Comparison of ENCODE assay signal across 9 mouse cellular contexts in genomic region chr15:101176795-101177691, GRCm38 (mm10). TPM values are rescaled to one million over a fixed set of nuclear protein-coding genes. Genes with fewer than 3 reads are reported as not detected.
DNase-seq lines count a peak whose midpoint lies in the region; ATAC-seq and TF ChIP-seq lines count a peak whose summit lies in the region.
"Had no signal": no experiment of that assay in that cellular context is flagged by ENCODE, and none has a peak within 500 bp of the region (broad histone marks: within the 10 kb centered on the region; RNA-seq: fewer than 3 reads in every experiment).

No protein-coding gene starts in this region.

- peaks cover 67% of the 10 kb centered on the region for H3K4me1 ChIP-seq in forebrain, embryonic 12.5 days
- H3K4me1 ChIP-seq in forebrain, embryonic 10.5 days, result peaks cover 77% of the 10 kb centered on the region
- peaks cover 53% of the 10 kb centered on the region for H3K4me1 ChIP-seq in lung, adult 2 months (ENCODE audit: control insufficient read depth, insufficient read depth, low read length)
- H3K4me1 ChIP-seq in stomach, embryonic 16.5 days (ENCODE audit: control insufficient read depth, insufficient read depth, low read length), result peaks cover 56% of the 10 kb centered on the region

- 0 out of 2 replicates have a peak overlapping the region, but pooled peaks have one; percentile 29 for H3K9ac ChIP-seq in forebrain, embryonic 12.5 days
- peak overlapping the region; percentile 15; the same call in 1 of the 2 replicates for H3K9ac ChIP-seq in stomach, embryonic 16.5 days (ENCODE audit: low read length)

- peak overlapping the region; percentile 91 for H3K4me2 ChIP-seq in forebrain, embryonic 12.5 days
- H3K4me2 ChIP-seq in stomach, embryonic 16.5 days (ENCODE audit: low read depth, low read length), result peak overlapping the region; percentile 85

- WGBS in forebrain, embryonic 12.5 days, result 76% methylated on average over 8 of the region's 8 CpGs
- WGBS in forebrain, embryonic 10.5 days, result 74% methylated on average over 8 of the region's 8 CpGs
- 47% methylated on average over 8 of the region's 8 CpGs for WGBS in lung, adult 2 months
- WGBS in stomach, embryonic 16.5 days, result 52% methylated on average over 8 of the region's 8 CpGs

- no peak for TF ChIP-seq CTCF in lung, adult 2 months (IDR thresholded peaks at IDR 0.05; ENCODE audit: insufficient read depth, low read length)

- no peak for TF ChIP-seq POLR2A in lung, adult 2 months (IDR thresholded peaks at IDR 0.05; ENCODE audit: borderline replicate concordance, extremely low read depth, low read depth, low read length)

- no peak for ATAC-seq in forebrain, embryonic 12.5 days (ENCODE audit: low FRiP score)
- peak; percentile 19; the same call in 1 of the 2 replicates for ATAC-seq in stomach, embryonic 16.5 days (ENCODE audit: insufficient read depth, low FRiP score)

- peaks cover 7% of the 10 kb centered on the region for H3K27me3 ChIP-seq in forebrain, embryonic 12.5 days
- H3K27me3 ChIP-seq in forebrain, embryonic 10.5 days (ENCODE audit: poor library complexity, severe bottlenecking), result peaks cover 15% of the 10 kb centered on the region
- H3K27me3 ChIP-seq in stomach, embryonic 16.5 days (ENCODE audit: control insufficient read depth, insufficient read depth, low read length), result no peaks in the 10 kb centered on the region

- no peak for DNase-seq in forebrain, embryonic 10.5 days (ENCODE audit: extremely low spot score, low spot score)
- peak; percentile 59 for DNase-seq in lung, postnatal 36 days
- DNase-seq in lung, adult 2 months, result no peak
- peak; percentile 38 for DNase-seq in liver
- no peak for DNase-seq in adrenal gland, adult 2 months
- DNase-seq in right cerebral cortex, adult 18-20 months, result no peak

- no peak overlapping the region for H3K4me3 ChIP-seq in forebrain, embryonic 12.5 days (replicated peaks)
- no peak overlapping the region; the same call in 1 of the 2 replicates for H3K4me3 ChIP-seq in forebrain, embryonic 10.5 days
- H3K4me3 ChIP-seq in lung, adult 2 months (replicated peaks; ENCODE audit: extremely low read depth, low read depth, low read length), result no peak overlapping the region
- peak overlapping the region; percentile 83; the same call in 1 of the 2 replicates for H3K4me3 ChIP-seq in stomach, embryonic 16.5 days (replicated peaks; ENCODE audit: low read length)

- H3K27ac ChIP-seq in forebrain, embryonic 12.5 days, result 0 out of 2 replicates have a peak overlapping the region, but pooled peaks have one; percentile 14
- H3K27ac ChIP-seq in forebrain, embryonic 10.5 days, result no peak overlapping the region
- peak overlapping the region; percentile 87 for H3K27ac ChIP-seq in stomach, embryonic 16.5 days (ENCODE audit: low read length)
- H3K27ac ChIP-seq: macrophage had no signal

- H3K36me3 ChIP-seq in forebrain, embryonic 12.5 days (replicated peaks), result no peaks in the 10 kb centered on the region
- no peaks in the 10 kb centered on the region; the same call in 1 of the 2 replicates for H3K36me3 ChIP-seq in forebrain, embryonic 10.5 days (replicated peaks)
- H3K36me3 ChIP-seq in stomach, embryonic 16.5 days (ENCODE audit: control insufficient read depth, insufficient read depth, low read length), result no peaks in the 10 kb centered on the region

- no peaks in the 10 kb centered on the region for H3K9me3 ChIP-seq in forebrain, embryonic 12.5 days
- H3K9me3 ChIP-seq in forebrain, embryonic 10.5 days, result no peaks in the 10 kb centered on the region
- no peaks in the 10 kb centered on the region for H3K9me3 ChIP-seq in stomach, embryonic 16.5 days (replicated peaks; ENCODE audit: control insufficient read depth, low read length)

RNA-seq across cellular contexts. Expression of gene Acvr1b, which starts 3.2 kb away (rescaled TPM):
- polyA plus RNA-seq in forebrain, embryonic 12.5 days (2016; fragmentation: Nextera tagmentation; extraction: Ambion mirVana), result 14.5 and 18.4 TPM in 2 replicates
- 5.8 TPM in 2 replicates for polyA plus RNA-seq in forebrain, embryonic 10.5 days (2016; fragmentation: Nextera tagmentation; extraction: Ambion mirVana)
- 45.8 and 57.2 TPM in 2 replicates for polyA plus RNA-seq in lung, adult 2 months (2012; rRNA removed)
- polyA plus RNA-seq in stomach, embryonic 16.5 days (2015; fragmentation: Nextera tagmentation; extraction: Ambion mirVana), result 11.6 and 12.1 TPM in 2 replicates
- 10 to 100 TPM in 1 of 2 experiments, 1 to 10 TPM in 1; 5.2 to 10.0 TPM for total RNA-seq in adrenal gland, adult 2 months (2021)
- 10.1 and 11.2 TPM in 2 replicates for polyA plus RNA-seq in adrenal gland, adult 2 months (2012; rRNA removed)

RNA-seq across cellular contexts. Expression of gene Grasp, which starts 46.9 kb away (rescaled TPM):
- 4.1 and 4.7 TPM in 2 replicates for polyA plus RNA-seq in forebrain, embryonic 12.5 days (2016; fragmentation: Nextera tagmentation; extraction: Ambion mirVana)
- polyA plus RNA-seq in forebrain, embryonic 10.5 days (2016; fragmentation: Nextera tagmentation; extraction: Ambion mirVana), result 2.6 and 4.1 TPM in 2 replicates
- 36.6 and 58.8 TPM in 2 replicates for polyA plus RNA-seq in lung, adult 2 months (2012; rRNA removed)
- 2.1 and 2.7 TPM in 2 replicates for polyA plus RNA-seq in stomach, embryonic 16.5 days (2015; fragmentation: Nextera tagmentation; extraction: Ambion mirVana)
- 10 to 100 TPM; 16.4 to 21.0 TPM for total RNA-seq in adrenal gland, adult 2 months (2021)
- 53.0 and 60.3 TPM in 2 replicates for polyA plus RNA-seq in adrenal gland, adult 2 months (2012; rRNA removed)

RNA-seq across cellular contexts. Expression of gene Acvrl1, which starts 48.7 kb away (rescaled TPM):
- polyA plus RNA-seq in forebrain, embryonic 12.5 days (2016; fragmentation: Nextera tagmentation; extraction: Ambion mirVana), result 6.4 and 6.5 TPM in 2 replicates
- polyA plus RNA-seq in forebrain, embryonic 10.5 days (2016; fragmentation: Nextera tagmentation; extraction: Ambion mirVana), result 8.0 and 8.1 TPM in 2 replicates
- polyA plus RNA-seq in lung, adult 2 months (2012; rRNA removed), result 672 and 695 TPM in 2 replicates
- polyA plus RNA-seq in stomach, embryonic 16.5 days (2015; fragmentation: Nextera tagmentation; extraction: Ambion mirVana), result 34.9 and 39.3 TPM in 2 replicates
- total RNA-seq in adrenal gland, adult 2 months (2021), result 10 to 100 TPM; 15.0 to 22.6 TPM
- polyA plus RNA-seq in adrenal gland, adult 2 months (2012; rRNA removed), result 20.9 and 23.3 TPM in 2 replicates

Comparison
In these comparisons a context has a peak if more than half of its experiments do, and no peak if none do; other contexts are left out.
1. DNase-seq: peak in lung, postnatal 36 days (single experiment) and liver (single experiment); none in forebrain, embryonic 10.5 days (single experiment), lung, adult 2 months (single experiment), adrenal gland, adult 2 months (single experiment) and right cerebral cortex, adult 18-20 months (single experiment).
2. RNA of gene Acvrl1, which starts 48.7 kb away (polyA plus RNA-seq): 672 to 695 TPM in lung, adult 2 months; 34.9 to 39.3 TPM in stomach, embryonic 16.5 days, 20.9 to 23.3 TPM in adrenal gland, adult 2 months, 8.0 to 8.1 TPM in forebrain, embryonic 10.5 days and 6.4 to 6.5 TPM in forebrain, embryonic 12.5 days; every median in the first group is over 10 times any median in the second.